Mouse (Mus musculus) embryo, embryonic 10.5 days (tissue): ENCODE data around the gene Mast3.

Source experiments
- DNase-seq: peaks from one replicate; pipeline ENCODE4 v3.0.0-alpha.2; 2015; ENCODE audit warnings: low spot score

Mast3 gene

GRCm38 (mm10) chr8:70745691-70746220 is 59.1 kb downstream of the Mast3 start:
- DNase-seq, result no peak

GRCm38 (mm10) chr8:70744806-70745205 is 60.0 kb downstream of the Mast3 start:
- DNase-seq, result no peak

- DNase-seq, result peak; percentile 69
Measured at GRCm38 (mm10) chr8:70743656-70744590, 60.9 kb downstream of the Mast3 start.

DNA sequence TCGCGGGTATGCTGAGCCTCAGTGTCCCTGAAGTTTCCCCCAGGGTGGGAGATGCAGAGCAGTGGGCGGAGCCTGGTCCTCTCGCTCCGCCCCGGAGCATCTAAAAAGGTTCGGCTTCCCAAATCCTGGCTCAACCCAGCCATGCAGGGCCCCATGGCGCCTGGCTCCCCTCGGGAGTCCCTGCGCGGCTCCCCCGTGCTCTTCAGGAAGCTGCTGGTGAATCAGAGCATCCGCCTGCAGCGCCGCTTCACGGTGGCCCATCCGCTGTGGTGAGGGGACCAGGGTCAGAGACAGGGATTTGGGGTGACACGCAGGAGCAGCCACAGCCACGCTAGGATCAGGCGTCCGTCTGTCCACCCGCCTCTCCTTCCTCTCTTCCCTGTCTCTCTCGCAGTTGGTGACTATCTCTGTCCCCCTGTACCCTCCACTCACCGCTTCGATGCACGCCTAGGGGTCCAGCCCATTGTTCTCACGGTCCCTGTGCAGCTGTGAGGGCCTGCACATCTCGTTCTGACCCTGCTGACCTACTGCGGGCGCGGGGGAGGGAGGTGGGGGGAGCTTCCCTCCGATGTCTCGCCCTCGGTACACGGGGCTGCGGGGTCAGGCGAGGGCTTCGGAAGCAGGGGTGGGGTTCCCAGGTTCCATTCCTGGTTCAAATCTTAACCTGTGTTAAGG is 61.7 kb downstream of the Mast3 start:
- DNase-seq, result peak; percentile 29

- no peak for DNase-seq
Measured at GRCm38 (mm10) chr8:70742176-70742575, 62.7 kb downstream of the Mast3 start.

- DNase-seq, result no peak
Measured at GRCm38 (mm10) chr8:70741661-70742060, 63.2 kb downstream of the Mast3 start.

- no peak for DNase-seq
Measured at GRCm38 (mm10) chr8:70738211-70738610, 66.6 kb downstream of the Mast3 start.

DNA sequence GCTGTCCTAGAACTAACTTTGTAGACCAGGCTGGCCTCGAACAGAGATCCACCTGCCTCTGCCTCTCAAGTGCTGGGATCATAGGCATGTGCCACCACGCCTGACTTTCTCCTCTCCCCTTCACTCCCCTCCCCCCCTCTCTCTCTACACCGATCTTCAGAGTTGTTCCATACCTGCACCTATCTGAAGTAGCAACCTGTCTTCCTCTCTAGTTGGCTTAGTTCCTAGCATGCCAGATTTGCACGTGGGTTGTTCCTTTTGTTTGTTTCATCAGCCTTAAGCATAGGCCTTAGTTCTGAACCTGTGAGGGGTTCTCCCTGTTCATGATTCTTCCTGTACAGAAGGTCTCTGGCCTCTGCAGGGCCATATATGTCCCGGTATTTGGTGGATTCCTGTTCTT is 67.1 kb downstream of the Mast3 start:
- no peak for DNase-seq

GRCm38 (mm10) chr8:70730956-70731355 is 73.9 kb downstream of the Mast3 start:
- DNase-seq, result no peak

DNA sequence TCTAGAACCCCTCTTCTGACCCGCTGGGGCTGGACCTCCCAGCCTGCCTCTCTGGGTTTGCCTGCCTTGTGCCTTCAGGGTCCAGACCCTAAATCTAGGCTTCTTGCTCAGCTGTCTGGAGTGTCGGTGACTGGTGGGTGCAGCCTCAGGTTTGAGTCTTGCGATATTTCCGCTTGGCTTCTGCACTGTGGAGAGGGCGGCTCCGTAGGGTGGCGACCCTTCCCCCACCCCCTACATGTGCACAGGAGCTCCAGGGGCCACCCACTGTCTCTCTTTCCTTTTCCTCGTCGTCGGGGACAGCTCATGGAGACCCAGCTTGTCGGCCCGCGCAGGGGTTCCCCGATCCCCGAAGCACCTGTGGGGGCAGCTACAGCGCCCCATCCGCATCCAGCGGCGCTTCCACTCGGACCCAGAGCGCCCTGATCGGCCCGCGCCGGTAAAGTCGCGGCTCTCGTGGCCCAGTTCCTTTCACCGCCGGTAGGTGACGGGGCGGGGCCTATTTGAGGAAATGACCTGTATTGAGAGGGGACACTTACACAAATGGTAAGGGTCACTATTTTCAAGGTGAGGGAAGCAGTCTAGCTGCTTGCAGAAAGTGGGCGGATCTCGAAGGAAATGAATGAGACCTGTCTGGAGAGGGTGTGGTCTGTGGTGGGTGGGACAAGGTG is 74.9 kb downstream of the Mast3 start:
- peak; percentile 35 for DNase-seq
